Mouse (Mus musculus) myocyte (in vitro differentiated cells): Measurements from ENCODE around the gene Rc3h1. TPM values are rescaled to one million over a fixed set of nuclear protein-coding genes. Genes with fewer than 3 reads are reported as not detected.

Experiments
- H3K27me3 ChIP-seq: one replicate; pipeline ENCODE4 v1.6.1; 2011; ENCODE audit not compliant: control insufficient read depth, insufficient read depth, insufficient read length
- H3K36me3 ChIP-seq: one replicate; pipeline ENCODE4 v1.6.1; 2011; ENCODE audit not compliant: control insufficient read depth, insufficient read depth
- H3K4me2 ChIP-seq: one replicate; pipeline ENCODE4 v1.6.1; 2011; ENCODE audit warnings: low read depth, control low read depth
- H3K4me3 ChIP-seq: one replicate; pipeline ENCODE4 v1.5.1; 2011; ENCODE audit warnings: mild to moderate bottlenecking, control low read depth, moderate library complexity
- H3K79me2 ChIP-seq: one replicate; pipeline ENCODE4 v1.6.1; 2011; ENCODE audit not compliant: control insufficient read depth, insufficient read depth
- H3ac ChIP-seq: one replicate; pipeline ENCODE4 v1.6.1; 2011; ENCODE audit not compliant: control insufficient read depth, insufficient read length
- CEBPB ChIP-seq: IDR thresholded peaks from 2 replicates; pipeline ENCODE4 v1.6.1; 2011; ENCODE audit warnings: mild to moderate bottlenecking, moderate library complexity; ENCODE audit not compliant: poor library complexity, insufficient read depth, severe bottlenecking
- E2F4 ChIP-seq: IDR thresholded peaks from one replicate; pipeline ENCODE4 v1.6.1; 2011; ENCODE audit warnings: mild to moderate bottlenecking, control low read depth, moderate library complexity; ENCODE audit not compliant: insufficient read depth
- MAX ChIP-seq: IDR thresholded peaks from one replicate; pipeline ENCODE4 v1.6.1; 2011; ENCODE audit warnings: low read depth, mild to moderate bottlenecking, control low read depth
- MYOD1 ChIP-seq, 3 experiments: IDR thresholded peaks; one replicate each; pipeline ENCODE4 v1.6.1; 2011; ENCODE audit warnings: control low read depth in 2 of 3, low read depth in 2 of 3, mild to moderate bottlenecking in 2 of 3, moderate library complexity in 1 of 3; ENCODE audit not compliant: insufficient read length in 2 of 3, control insufficient read depth in 1 of 3
- MYOG ChIP-seq, 3 experiments: IDR thresholded peaks; one replicate each; pipeline ENCODE4 v1.6.1; 2011; ENCODE audit warnings: control low read depth in 2 of 3, low read depth in 2 of 3, mild to moderate bottlenecking in 2 of 3; ENCODE audit not compliant: insufficient read length in 2 of 3, control insufficient read depth in 1 of 3, insufficient read depth in 1 of 3
- POLR2A ChIP-seq: IDR thresholded peaks from one replicate; pipeline ENCODE4 v1.6.1; 2011; ENCODE audit warnings: low read depth, mild to moderate bottlenecking, control low read depth, moderate library complexity; ENCODE audit not compliant: insufficient read length
- POLR2AphosphoS2 ChIP-seq: IDR thresholded peaks from one replicate; pipeline ENCODE4 v1.6.1; 2011; ENCODE audit warnings: low read depth, control low read depth; ENCODE audit not compliant: insufficient read length
- REST ChIP-seq: IDR thresholded peaks from one replicate; pipeline ENCODE4 v1.6.1; 2011; ENCODE audit warnings: mild to moderate bottlenecking, control low read depth, moderate library complexity; ENCODE audit not compliant: insufficient read depth, insufficient read length
- SRF ChIP-seq: IDR thresholded peaks from one replicate; pipeline ENCODE4 v1.6.1; 2011; ENCODE audit warnings: low read depth; ENCODE audit not compliant: control insufficient read depth, insufficient read length
- TCF12 ChIP-seq: IDR thresholded peaks from one replicate; pipeline ENCODE4 v1.6.1; 2011; ENCODE audit warnings: mild to moderate bottlenecking, control low read depth; ENCODE audit not compliant: poor library complexity, insufficient read depth, severe bottlenecking
- TCF3 ChIP-seq: IDR thresholded peaks from one replicate; pipeline ENCODE4 v1.6.1; 2011; ENCODE audit warnings: low read depth, control low read depth; ENCODE audit not compliant: insufficient read length
- USF1 ChIP-seq: IDR thresholded peaks from one replicate; pipeline ENCODE4 v1.6.1; 2011; ENCODE audit warnings: low read depth, mild to moderate bottlenecking, control low read depth, moderate library complexity
- polyA plus RNA-seq: library from polyadenylated mRNA; unstranded; fragments of >200 nt; fragmentation: generic; extraction: Trizol; gene quantifications from one replicate; pipeline ENCODE4 v1.2.1, GENCODE M21; 2012; ENCODE audit warnings: missing spikeins

Rc3h1 gene
- polyA plus RNA-seq, 1 experiment = 2.8 TPM

DNA sequence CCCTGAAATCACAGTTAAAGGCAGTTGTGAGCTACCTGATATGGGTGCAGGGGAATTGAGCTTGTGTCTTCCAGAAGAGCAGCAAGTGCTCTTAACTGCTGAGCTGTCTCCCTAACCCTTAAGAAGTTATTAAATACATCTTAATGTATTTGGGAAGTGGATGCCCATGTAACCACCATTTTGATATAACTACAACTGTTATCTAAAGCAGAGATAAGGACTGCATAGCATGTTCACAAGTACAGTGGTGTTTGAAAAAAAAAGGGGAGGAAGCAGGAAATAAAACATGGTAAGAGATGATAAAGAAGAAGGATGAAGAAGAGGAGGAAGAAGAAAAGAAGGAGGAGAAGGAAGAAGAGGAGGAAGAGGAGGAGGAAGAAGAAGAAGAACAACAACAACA, 25.1 kb downstream of the Rc3h1 start:
- H3K4me2 ChIP-seq = no peak overlapping the region
- TF ChIP-seq TCF12 = no peak
- TF ChIP-seq POLR2AphosphoS2 = no peak
- TF ChIP-seq REST = no peak
- TF ChIP-seq MYOG (IDR thresholded peaks at IDR 0.05; ENCODE audit: control insufficient read depth in 1 of 3, insufficient read depth in 1 of 3, insufficient read length in 2 of 3, low read depth in 2 of 3) = no peak
- no peak for TF ChIP-seq SRF
- no peak for TF ChIP-seq MAX
- no peak for TF ChIP-seq MYOD1 (IDR thresholded peaks at IDR 0.05; ENCODE audit: control insufficient read depth in 1 of 3, insufficient read length in 2 of 3, low read depth in 2 of 3)
- no peak for TF ChIP-seq CEBPB
- no peak for TF ChIP-seq E2F4
- no peak for TF ChIP-seq TCF3
- TF ChIP-seq POLR2A = no peak
- no peaks in the 10 kb centered on the region for H3K27me3 ChIP-seq
- peaks cover 18% of the 10 kb centered on the region for H3K36me3 ChIP-seq
- H3K79me2 ChIP-seq = peaks cover 57% of the 10 kb centered on the region
- H3K4me3 ChIP-seq = no peak overlapping the region
- no peak overlapping the region for H3ac ChIP-seq

GRCm38 (mm10) chr1:160933896-160934482, 27.8 kb downstream of the Rc3h1 start:
- peaks cover 41% of the 10 kb centered on the region for H3K79me2 ChIP-seq
- no peak for TF ChIP-seq MAX
- no peak for TF ChIP-seq MYOD1 (IDR thresholded peaks at IDR 0.05; ENCODE audit: control insufficient read depth in 1 of 3, insufficient read length in 2 of 3, low read depth in 2 of 3)
- no peak for TF ChIP-seq SRF
- TF ChIP-seq E2F4 = no peak
- no peak for TF ChIP-seq USF1
- TF ChIP-seq POLR2A = no peak
- TF ChIP-seq REST = no peak
- no peak for TF ChIP-seq CEBPB
- TF ChIP-seq POLR2AphosphoS2 = no peak
- TF ChIP-seq TCF3 = no peak
- TF ChIP-seq MYOG (IDR thresholded peaks at IDR 0.05; ENCODE audit: control insufficient read depth in 1 of 3, insufficient read depth in 1 of 3, insufficient read length in 2 of 3, low read depth in 2 of 3) = no peak
- no peak for TF ChIP-seq TCF12

GRCm38 (mm10) chr1:160935551-160935950, 29.3 kb downstream of the Rc3h1 start:
- peaks cover 39% of the 10 kb centered on the region for H3K36me3 ChIP-seq
- no peak overlapping the region for H3ac ChIP-seq
- H3K27me3 ChIP-seq = no peaks in the 10 kb centered on the region

More at GRCm38 (mm10) chr1:160933896-160934482, 27.8 kb downstream of the Rc3h1 start:
- H3ac ChIP-seq = no peak overlapping the region
- H3K4me2 ChIP-seq = no peak overlapping the region
- peaks cover 34% of the 10 kb centered on the region for H3K36me3 ChIP-seq
- no peaks in the 10 kb centered on the region for H3K27me3 ChIP-seq
- no peak overlapping the region for H3K4me3 ChIP-seq

GRCm38 (mm10) chr1:160963199-160963598, 57.0 kb downstream of the Rc3h1 start:
- no peaks in the 10 kb centered on the region for H3K79me2 ChIP-seq
- H3ac ChIP-seq = no peak overlapping the region
- no peak overlapping the region for H3K4me3 ChIP-seq

More at GRCm38 (mm10) chr1:160935551-160935950, 29.3 kb downstream of the Rc3h1 start:
- no peak overlapping the region for H3K4me3 ChIP-seq
- TF ChIP-seq POLR2AphosphoS2 (no peak), POLR2A (no peak), E2F4 (no peak), MAX (no peak), TCF3 (no peak), MYOG (IDR thresholded peaks at IDR 0.05; ENCODE audit: control insufficient read depth in 1 of 3, insufficient read depth in 1 of 3, insufficient read length in 2 of 3, low read depth in 2 of 3) (no peak)
- H3K79me2 ChIP-seq = peaks cover 36% of the 10 kb centered on the region
- H3K4me2 ChIP-seq = no peak overlapping the region

DNA sequence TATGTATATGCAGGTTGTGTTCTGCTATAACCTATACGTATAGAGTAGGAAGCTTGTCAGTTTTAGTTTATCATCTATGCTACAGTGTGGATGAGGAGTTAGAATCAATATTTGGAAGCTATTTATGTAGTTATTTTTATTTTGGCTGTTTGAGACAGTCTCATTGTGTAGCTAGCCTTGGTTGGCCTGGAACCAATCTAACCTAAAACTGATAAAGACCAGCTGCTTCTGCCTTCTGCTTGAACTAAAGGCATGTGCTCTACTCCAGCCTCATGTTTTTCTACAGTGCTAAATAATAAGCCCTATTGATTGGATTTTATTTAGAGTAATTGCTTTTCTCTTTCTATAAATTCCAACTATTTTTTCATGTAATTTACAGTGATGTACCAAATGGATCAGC, 61.0 kb downstream of the Rc3h1 start:
- no peak overlapping the region for H3K4me3 ChIP-seq
- no peak overlapping the region for H3ac ChIP-seq
- no peaks in the 10 kb centered on the region for H3K27me3 ChIP-seq
- no peaks in the 10 kb centered on the region for H3K79me2 ChIP-seq
- peaks cover 65% of the 10 kb centered on the region for H3K36me3 ChIP-seq
- TF ChIP-seq USF1 = no peak
- TF ChIP-seq MYOG (IDR thresholded peaks at IDR 0.05; ENCODE audit: control insufficient read depth in 1 of 3, insufficient read depth in 1 of 3, insufficient read length in 2 of 3, low read depth in 2 of 3) = no peak
- no peak for TF ChIP-seq TCF12
- no peak for TF ChIP-seq POLR2AphosphoS2
- no peak for TF ChIP-seq SRF
- H3K4me2 ChIP-seq = no peak overlapping the region

More at GRCm38 (mm10) chr1:160963199-160963598, 57.0 kb downstream of the Rc3h1 start:
- no peak for TF ChIP-seq SRF
- TF ChIP-seq TCF12 = no peak
- no peak for TF ChIP-seq TCF3
- TF ChIP-seq MYOD1 (IDR thresholded peaks at IDR 0.05; ENCODE audit: control insufficient read depth in 1 of 3, insufficient read length in 2 of 3, low read depth in 2 of 3) = no peak
- Histone ChIP-seq H3K4me2 (no peak overlapping the region), H3K27me3 (no peaks in the 10 kb centered on the region), H3K36me3 (peaks cover 56% of the 10 kb centered on the region)
